Mouse (Mus musculus) lung, postnatal 4 days (tissue): ENCODE measurements around the gene Cpn1.

Experiments used
- DNase-seq, 2 experiments: peaks; one replicate each; pipeline ENCODE4 v3.0.0; 2021

Cpn1 gene

DNA sequence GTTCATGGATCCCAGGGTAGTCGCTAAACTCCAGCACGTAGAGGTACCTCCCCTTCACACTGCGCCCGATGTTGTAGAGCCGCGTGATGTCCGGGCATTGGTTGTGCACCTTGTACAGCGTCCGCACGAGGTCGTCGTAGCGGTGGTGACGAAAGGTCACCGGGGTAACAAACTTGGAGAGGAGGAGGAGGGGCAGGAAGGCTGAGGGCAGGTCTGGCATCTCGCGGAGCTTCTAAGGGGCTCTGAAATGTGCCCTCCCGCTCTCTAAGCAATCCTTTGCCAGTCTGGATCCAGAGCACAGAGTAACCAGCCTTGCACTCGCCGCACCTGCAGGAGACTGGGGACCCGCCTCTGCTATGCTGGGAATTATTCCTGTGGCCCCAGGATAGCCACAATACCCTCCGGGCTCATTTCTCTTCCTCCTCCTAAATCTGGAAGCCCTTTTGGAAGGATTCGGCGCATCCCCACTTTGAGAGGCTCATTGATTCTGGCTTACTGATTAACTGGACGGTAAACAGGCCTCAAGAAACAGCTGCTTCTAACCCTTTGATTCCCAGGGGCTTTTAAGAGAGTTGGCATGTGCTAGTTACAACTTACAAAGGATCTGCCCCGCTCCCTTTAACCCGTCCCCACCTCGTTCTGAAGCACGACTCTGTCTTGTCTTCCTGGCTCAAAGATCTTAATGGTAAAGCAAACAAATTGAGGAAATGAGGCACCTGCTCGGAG, at the start of gene Cpn1:
Gene Cpn1, minus strand, starts transcription at position 488 of the 726 bp plus-strand sequence.
- peak; percentile 44 to 46 for DNase-seq

DNA sequence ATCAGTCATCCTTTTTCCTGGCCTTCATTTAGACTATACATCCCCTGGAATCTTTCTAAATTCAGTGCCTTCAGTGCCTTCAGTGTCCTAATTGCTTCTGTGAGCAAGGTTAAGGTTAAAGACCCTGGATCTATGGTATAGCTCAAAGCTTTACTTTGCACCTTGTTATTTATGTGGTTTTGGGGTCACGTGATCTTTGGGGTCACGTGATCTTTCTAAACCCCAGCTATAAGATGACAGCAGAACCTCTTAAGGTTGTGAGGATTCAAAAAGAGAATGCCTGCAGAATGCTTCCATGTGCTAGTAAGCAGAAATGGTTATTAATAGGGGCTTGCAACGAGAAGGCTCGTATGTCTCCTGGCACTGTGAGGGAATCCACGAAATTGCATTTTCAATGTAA, 47.0 kb upstream of the Cpn1 start:
- no peak for DNase-seq

DNA sequence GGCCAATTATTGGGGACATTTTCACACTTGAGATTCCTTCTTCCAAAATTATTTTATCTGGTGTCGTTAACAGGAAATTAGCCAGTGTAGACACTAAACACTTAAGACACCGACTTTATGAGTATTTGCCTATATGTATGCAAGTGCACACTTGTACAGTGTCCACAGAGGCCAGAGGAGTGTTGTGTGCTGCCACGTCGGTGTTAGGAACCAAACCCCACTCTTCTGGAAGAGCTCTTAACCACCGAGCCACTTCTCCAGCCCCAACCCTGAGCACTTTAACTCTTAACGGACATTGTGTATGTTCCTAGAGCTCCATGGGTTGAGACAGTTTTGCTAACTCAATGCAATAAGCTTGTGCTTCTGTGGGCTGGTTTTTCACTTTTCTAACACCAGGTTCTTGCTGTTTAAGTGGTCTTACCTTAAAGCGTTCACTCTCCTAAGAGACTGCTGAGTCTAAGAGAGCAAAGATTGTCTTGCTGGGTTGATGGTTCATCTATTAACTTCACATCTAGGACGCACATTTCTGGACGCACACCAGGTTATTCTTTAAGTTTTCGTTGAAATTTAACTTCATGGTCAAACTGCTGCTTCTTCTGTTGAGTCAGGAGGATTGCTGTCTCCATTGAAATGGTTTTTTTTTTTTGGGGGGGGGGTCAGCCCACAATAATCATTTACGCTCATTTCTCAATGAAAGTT, 45.8 kb upstream of the Cpn1 start:
- DNase-seq: no peak

DNA sequence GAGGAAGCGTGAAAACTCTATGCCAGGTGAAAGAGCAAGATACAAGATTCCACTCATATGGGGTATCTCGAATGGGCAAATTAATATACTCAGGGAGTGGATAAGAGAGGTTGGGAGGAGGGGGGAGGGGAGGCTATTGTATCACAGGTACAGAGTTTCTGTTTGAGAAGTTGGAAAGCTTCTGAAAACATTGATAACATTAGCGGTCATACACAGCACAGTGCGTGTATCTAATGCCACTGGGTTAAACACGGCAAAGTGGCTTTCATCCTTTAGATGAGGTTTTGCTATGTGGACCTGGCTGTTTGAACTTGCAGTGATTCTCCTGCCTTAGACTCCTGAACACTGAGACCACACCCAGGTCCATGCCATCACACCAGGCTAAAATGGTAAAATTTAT, 43.7 kb upstream of the Cpn1 start:
- DNase-seq: no peak

DNA sequence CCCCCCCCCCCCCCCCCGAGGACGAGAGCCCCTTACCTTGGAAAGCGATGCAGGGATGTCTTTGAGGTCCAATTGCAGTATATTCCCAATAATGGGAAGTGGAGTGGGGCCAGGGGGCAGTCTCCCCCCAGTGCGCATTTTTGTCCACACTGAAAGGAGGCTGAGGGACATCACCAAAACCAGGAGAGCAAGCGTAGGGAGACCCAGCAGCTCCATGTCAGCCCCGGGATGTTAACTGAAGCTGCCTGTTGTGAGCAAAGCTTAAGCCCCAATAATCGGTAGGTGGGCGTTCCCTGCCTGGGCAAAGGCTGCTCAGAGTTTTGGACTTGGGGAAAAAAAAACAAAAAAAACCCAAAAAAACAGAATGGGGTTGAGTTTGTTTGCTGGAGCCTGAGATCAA, 42.6 kb upstream of the Cpn1 start, which contains the start of gene Cyp2c23:
Gene Cyp2c23, minus strand, starts transcription at position 237 of the 400 bp plus-strand sequence.
- DNase-seq: no peak

DNA sequence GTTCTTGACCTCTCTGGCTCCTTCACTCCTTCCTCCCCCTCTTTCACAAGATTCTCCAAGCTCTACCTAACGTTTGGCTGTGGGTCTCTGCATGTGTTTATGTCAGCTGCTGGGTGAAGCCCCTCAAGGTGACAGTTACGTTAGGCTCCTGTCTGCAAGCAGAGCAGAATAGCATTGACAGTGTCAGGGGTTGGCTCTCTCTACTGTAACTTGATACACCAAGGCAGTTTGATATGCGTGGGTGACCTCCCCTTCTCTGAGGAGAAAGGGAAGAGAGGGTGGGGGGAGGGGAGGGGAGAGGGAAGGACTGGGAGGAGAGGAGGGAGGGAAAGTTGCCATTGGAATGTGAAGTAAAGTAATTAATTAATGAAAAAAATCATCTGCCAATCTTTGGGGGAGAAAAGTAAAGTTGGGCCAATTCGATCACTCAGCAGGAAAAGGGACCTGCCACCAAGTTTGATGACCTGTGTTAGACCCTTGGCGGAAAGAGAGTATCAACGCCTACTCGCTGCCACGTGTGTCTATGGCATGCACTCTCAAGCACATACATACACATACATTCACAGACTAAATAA, 40.7 kb upstream of the Cpn1 start:
- DNase-seq: no peak

DNA sequence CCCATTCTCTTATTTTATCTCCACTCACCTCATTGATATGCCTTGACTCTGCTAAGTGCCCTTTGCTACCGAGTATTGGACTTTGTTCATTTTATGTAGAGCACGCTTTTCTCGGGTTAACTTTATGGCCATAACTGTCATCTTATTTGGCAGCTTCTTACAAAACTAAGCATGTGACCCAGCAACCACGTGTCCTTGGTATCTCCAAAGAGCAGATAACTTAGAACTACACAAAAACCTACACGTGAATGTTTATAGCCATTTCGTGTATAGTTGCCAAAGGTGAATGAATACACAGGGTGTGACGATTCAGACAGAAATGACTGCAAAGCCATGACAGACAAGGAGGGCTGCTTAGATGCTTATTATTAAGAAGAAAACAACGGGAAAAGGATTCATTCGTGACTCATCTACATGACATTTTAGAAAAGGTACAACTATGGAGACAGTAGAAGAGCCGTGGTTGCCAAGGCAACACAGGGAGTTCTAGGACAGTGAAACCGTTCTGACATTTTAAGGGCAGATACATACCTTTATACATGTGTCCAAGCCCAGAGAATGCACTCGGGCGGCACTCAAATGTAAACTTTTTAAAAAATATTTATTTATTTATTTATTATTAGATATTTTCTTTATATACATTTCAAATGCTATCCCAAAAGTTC, 38.7 kb upstream of the Cpn1 start:
- no peak for DNase-seq

DNA sequence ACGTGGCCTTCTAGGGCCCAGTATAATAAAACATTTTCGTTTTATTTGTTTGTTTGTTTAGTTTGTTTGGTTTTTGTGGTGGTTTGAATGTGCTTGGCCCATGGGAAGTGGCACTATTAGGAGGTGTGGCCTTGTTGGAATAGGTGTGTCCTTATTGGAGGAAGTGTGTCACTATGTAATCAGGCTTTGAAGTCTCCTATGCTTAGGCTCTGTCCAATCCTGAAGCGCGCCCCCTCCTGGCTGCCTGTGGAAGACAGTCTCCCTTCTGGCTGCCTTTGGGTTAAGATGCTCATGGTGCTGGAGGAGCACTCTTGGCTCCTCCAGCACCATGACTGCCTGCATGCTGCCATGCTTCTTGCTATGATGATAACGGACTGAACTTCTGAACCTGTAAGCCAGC, 36.7 kb upstream of the Cpn1 start:
- DNase-seq: no peak

DNA sequence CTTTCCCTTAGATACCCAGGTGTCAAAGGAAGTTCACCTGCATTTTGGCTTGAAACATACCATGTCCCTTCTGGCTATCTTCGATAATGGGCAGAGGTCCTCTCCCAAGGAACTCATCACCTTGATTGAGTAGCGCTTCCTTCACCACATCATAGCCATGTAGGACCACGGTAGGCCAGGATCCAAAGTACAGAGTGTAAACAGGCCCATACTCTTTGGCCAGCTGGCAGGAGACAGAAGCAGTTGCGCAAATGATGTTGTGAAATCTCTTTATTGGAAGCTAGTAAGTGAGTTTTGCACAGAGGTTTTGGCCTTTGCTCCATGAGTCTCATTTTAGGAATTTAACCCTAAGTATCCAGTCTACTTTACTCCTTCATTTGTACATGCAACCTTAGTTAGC, 35.1 kb upstream of the Cpn1 start:
- DNase-seq: peak; percentile 62 to 79

DNA sequence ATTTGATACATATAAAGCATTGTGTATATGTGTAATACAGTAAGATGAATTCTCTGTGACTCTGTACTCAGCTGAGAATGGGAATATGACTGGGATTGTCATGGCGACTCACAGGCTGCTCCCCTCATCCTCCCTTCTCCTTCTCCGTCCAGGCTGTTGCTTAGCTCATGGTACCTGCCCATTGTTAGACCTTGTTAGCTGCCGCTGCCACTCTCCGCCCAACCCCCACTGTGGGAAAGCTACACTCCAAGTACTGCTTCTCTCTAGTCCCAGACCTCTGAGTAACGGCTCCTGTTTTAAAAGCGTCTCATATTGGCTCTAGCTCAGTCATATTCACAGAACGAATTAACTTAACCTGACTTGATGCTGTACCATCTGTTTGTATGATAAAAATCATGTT, 33.4 kb upstream of the Cpn1 start:
- no peak for DNase-seq

DNA sequence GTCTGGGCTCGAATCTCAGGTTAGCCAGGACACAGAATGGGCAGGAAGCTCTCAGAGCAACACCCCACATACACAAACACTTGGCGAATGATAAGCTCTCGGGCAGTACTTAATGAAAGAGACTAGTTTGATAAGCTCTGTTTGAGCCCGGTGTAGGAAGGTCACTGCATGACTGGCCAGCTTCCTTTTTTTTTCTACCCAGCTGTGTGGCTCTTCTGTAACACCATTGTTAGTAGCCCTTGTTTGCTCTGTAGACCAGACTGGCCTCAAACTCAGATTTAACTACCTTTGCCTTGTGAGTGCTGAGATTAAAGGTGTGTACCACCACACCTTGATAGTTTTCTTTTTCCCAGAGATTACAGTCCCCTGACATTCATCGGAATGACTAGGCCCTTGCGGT, 27.5 kb upstream of the Cpn1 start:
- DNase-seq: no peak

DNA sequence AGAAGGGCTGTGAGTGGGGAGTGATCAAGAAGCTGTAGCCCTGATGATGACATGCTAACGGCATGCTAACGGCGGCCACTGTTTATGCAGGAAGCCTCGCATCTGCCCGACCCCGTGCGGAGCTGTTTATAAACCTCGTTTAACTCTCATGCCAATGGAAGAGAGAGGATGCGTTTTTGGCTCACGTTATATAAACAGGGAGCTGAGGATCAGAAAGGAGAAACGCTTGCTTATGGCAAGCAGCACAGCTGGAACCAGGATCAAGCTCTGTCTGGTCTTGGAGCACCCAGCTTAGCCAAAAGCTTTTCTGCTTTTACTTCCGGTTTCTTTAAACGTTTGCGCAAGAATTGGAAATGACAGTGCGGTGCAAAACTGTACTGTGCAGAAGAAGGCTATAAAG, 22.4 kb upstream of the Cpn1 start:
- DNase-seq: peak; percentile 64 to 86

DNA sequence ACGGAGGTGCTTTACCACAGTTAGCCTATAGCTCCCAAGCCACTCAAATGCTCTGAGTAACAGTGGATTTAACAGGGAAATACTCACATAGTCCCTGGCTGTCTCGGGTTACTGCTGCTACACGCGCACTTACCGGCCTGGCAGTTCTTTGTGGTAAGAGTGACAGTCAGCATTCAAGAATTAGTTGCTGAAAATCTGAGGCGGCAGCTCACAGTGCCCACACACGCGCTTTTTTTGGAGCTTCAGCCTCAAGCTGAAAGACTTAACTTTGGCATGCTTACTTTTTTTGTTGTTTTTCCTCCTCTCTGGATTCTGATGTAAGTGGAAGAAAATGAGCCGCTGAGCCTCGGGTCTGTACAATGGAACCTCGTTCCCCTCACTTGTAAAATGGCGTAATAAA, 20.8 kb upstream of the Cpn1 start:
- no peak for DNase-seq

DNA sequence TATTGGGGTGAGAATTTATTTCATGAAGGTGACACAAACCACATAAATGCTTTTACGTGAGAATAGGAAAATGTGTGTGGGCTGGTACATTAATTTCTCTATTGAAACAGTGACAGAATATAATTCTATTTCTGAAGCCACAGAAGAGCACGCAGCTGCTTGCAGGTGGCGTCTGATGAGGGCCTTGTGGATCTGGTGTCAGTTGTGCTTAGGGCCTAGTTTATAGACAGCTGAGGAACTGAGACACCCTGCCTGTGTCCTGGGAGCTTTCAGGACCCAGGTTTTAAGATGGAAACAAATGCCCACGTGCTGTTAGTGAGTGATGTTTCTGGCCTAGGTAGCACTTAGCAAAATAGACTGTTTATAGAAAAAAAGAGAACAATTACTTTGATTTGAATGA, 18.7 kb upstream of the Cpn1 start:
- DNase-seq: no peak

DNA sequence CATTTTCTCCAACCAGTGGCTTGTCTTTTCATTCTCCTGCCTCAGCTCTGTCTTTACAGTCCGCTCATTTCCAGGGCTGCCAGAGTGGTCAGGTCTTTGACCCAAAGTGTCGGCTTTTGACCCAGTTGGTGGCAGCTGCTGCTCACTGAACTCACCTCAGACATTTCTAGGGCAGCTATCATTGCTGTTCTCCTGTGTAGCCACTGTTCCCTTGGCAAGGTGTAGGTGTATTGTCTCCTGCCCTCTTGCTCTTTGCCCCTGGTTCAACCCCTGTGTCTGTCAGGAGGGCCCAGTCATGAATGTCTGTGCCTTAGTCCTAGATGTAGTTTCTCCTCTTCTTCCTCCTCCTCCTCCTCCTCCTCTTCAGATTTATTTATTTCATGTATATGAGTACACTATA, 17.9 kb upstream of the Cpn1 start:
- DNase-seq: no peak

DNA sequence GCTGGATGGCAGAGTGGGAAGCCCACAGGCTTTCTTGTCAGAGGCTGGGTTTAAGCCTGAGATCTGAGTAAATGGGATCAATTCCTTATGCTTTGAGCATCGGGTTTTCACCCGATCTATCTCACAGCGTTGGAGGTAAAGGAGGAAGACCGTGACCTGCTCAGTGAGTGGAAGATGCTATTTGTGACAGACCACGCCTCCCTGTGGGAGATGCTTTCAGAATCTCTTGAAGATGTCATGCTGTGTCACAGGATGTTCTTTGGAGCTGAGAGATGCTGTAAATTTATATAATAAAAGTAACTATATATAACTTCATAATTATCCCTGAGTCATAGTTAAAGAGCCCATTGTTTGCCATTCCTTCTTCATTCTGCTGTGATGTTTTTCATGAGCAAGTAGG, 14.4 kb upstream of the Cpn1 start:
- DNase-seq: no peak

DNA sequence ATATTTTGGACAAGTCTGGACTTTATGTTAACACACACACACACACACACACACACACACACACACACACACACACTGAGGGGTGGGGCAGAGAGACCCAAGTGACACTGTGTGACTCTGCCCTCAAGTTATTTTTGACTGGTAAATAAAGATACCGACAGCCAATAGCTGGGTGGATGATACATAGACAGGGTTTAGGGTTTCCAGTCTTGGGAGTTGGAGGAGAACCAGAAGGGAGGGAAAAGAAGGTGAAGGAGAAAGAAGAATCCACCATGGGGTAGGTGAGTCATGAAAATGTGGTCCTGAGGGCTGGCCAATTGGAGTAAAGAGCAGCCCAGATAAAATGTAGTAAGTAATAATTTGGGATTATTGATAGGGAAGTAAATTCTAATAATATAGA, 13.7 kb upstream of the Cpn1 start:
- no peak for DNase-seq

DNA sequence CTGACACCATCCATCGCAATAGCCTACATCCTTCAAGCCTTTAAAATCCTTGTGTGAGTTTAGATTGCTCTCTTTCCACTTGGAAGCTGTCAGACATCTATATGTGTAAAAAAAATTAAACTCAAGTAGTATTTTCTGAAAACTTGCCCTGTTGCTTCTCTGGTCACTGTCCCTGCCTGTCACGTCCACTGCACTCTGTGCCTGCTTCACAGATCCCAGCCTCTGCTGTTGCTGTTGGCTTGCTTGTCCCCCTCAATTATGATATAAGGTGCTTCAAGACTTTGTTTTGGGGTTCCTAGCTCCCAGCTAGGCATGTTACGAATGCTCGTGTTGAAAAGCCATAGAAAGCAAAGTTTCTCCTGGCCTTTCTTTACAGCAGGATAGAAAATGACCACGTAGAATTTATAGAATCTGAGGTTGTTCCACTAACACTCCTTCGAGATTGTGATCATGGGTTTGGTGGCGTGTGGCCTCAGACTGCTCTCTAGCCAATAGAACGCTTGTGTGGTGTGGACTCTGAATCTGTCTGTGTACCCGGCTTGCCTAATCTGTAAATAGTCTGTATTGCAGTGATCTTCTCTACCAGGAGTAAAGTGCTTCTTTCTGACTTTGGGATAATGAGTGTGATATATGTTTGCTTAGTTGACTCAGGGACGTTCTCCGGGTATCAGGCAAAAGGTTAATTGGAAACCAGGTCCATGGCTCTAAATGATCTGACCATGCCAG, 12.6 kb upstream of the Cpn1 start:
- no peak for DNase-seq

DNA sequence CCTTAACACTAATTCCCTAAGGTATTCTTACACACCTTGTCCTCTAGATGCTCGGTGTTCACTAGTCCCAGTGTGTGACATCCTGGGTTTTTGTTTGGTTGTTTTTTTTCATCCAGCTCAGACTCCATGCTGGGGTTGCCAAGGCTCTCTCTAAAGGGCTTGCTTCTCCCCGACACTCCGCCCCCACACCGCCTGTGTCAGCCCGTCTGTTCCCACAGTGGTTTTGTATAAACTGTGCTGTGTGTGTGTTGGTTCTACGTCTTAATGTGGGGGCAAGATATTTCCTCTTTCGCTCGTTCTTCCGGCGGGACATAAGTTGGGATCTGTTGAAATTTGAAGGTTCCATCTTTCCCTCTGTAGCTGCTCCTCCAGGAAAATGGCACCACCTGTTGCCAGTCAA, 11.7 kb upstream of the Cpn1 start:
- peak; percentile 33 to 56 for DNase-seq

DNA sequence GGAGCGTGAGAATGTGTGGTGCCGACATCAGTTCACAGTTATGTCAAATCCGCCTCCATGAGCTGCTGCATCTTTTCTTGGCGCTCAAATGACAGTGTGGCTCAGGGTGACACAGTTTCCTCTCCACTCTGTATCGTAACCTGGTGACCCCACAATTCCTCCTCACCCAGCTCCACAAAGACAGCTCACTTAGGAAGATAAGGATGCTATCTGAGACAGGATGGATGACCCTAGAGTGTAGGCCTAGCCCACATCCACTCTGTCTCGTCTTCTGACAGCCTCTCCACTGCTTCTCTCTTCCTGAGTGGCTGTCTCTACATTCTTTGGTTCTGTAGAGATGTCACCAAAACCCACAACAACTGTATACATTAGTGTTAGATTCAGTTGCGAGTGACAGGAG, 9.1 kb upstream of the Cpn1 start:
- DNase-seq: no peak

DNA sequence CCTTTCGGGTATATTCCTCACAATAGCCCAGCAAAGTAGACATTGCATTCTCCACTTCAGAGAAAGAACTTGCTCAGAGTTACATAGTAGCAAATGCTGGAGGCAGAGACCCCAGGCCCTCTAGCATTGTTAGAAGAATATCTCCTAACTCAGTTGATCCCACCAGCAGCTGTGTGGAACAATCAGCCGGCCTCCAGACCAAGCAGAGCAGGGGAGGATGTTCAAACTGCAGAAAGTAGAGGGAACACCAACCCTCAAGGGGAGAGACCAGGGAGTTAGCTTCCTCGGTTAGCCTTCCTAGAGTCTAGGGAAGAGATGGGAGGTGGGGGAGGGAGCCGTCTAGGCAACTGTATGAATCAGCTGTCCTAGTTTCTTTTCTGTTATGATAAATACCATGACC, 6.1 kb upstream of the Cpn1 start:
- DNase-seq: no peak

DNA sequence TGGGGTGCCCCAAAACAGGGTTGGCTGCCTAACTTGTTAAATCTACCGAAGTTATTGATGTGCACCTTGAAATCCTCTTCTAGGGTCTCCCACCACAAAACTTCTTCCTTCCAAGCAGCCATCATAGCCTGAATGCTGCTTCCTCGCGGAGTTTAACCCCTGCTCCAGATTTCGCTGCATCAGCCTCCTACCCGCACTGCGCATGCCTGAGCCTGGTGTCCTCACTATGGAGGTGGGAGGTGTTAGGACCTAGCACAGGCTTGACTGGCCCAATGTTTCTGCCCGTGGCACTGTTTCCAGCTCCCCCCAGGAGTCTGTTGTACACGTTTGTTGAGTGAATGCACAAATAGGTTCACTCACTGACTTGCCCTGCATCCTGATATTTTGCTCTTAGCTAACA, 4.0 kb upstream of the Cpn1 start:
- DNase-seq: no peak

DNA sequence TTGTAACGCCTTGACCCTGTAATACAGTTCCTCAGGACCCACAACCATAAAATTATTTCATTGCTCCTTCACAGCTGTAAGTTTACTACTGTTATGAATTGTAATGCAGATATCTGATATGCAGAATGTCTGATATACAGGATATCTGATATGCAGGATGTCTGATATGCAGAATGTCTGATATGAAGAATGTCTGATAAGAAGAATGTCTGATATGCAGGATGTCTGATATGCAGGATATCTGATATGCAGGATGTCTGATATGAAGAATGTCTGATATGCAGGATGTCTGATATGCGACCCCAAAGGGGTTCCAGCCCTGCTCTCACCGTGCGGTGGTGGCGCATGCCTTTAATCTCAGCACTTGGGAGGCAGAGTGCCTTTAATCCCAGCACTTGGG, 4.4 kb downstream of the Cpn1 start:
- no peak for DNase-seq
